Comparison of ENCODE assay signal across 9 mouse cellular contexts in the genomic region with DNA sequence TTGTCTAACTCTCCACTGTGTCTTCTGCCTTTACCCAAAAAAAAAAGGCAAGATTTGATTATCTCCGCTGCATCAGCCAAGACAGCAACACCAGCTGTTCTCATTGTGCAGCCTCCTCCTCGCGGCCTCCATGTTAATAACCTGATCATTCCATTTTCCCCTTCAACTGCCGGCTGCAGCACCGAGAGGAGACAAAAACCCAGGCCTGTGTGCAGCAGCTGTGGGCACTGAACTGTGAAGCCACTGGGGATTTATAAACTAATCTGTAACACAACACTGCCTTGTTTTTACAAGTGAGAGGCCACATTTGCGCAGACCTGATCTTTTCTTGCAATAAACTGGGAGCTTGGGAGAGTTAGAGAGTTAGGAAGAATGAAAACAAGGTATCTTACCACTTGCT.
DNase-seq lines count a peak whose midpoint lies in the region; ATAC-seq and TF ChIP-seq lines count a peak whose summit lies in the region.
"Had no signal": no experiment of that assay in that cellular context is flagged by ENCODE, and none has a peak within 500 bp of the region (broad histone marks: within the 10 kb centered on the region; RNA-seq: fewer than 3 reads in every experiment).

No protein-coding gene starts in this region.

- WGBS in forebrain, embryonic 13.5 days = 5% methylated on average over 6 of the region's 6 CpGs
- WGBS in kidney, postnatal 0 days = 23% methylated on average over 6 of the region's 6 CpGs
- 14% methylated on average over 6 of the region's 6 CpGs for WGBS in neural tube, embryonic 15.5 days

- no peak for TF ChIP-seq CTCF in kidney, postnatal 0 days (IDR thresholded peaks at IDR 0.05; ENCODE audit: low read depth)

- H3K4me2 ChIP-seq in forebrain, embryonic 13.5 days = peak overlapping the region; percentile 29
- H3K4me2 ChIP-seq in kidney, postnatal 0 days (ENCODE audit: low read length) = no peak overlapping the region
- peak overlapping the region; percentile 15 for H3K4me2 ChIP-seq in neural tube, embryonic 15.5 days
- H3K4me2 ChIP-seq: lung, embryonic 15.5 days had no signal

- peaks cover 33% of the 10 kb centered on the region for H3K4me1 ChIP-seq in forebrain, embryonic 13.5 days
- H3K4me1 ChIP-seq in kidney, postnatal 0 days (replicated peaks; ENCODE audit: insufficient read depth, low read length) = no peaks in the 10 kb centered on the region
- H3K4me1 ChIP-seq in neural tube, embryonic 15.5 days = peaks cover 13% of the 10 kb centered on the region
- H3K4me1 ChIP-seq: lung, embryonic 15.5 days had no signal

- H3K4me3 ChIP-seq in forebrain, embryonic 13.5 days = no peak overlapping the region
- no peak overlapping the region for H3K4me3 ChIP-seq in kidney, postnatal 0 days (replicated peaks; ENCODE audit: low read depth, low read length)
- H3K4me3 ChIP-seq in neural tube, embryonic 15.5 days (replicated peaks) = no peak overlapping the region
- H3K4me3 ChIP-seq: lung, embryonic 15.5 days had no signal

- no peak overlapping the region for H3K9ac ChIP-seq in forebrain, embryonic 13.5 days
- H3K9ac ChIP-seq in kidney, postnatal 0 days (ENCODE audit: low read depth, low read length) = no peak overlapping the region
- H3K9ac ChIP-seq in neural tube, embryonic 15.5 days (replicated peaks) = no peak overlapping the region
- H3K9ac ChIP-seq: lung, embryonic 15.5 days had no signal

- peak; percentile 51 for ATAC-seq in frontal cortex, adult (ENCODE audit: low TSS enrichment)
- peak; percentile 84 for ATAC-seq in forebrain, embryonic 13.5 days
- ATAC-seq in kidney, postnatal 0 days (replicated peaks; ENCODE audit: low FRiP score, low read depth) = no peak
- ATAC-seq in neural tube, embryonic 15.5 days (ENCODE audit: low FRiP score) = peak; percentile 73; the same call in 1 of the 2 replicates

- intact Hi-C loops in heart, postnatal 36 days (cut with DNase I) = no loop called here
- intact Hi-C loops in left cerebral cortex, postnatal 25 days (cut with DNase I) = no loop called here

- no peak for DNase-seq in frontal cortex, postnatal 10 days (ENCODE audit: low spot score in 2 of 2)
- DNase-seq in kidney, postnatal 0 days (ENCODE audit: low spot score) = peak; percentile 50
- DNase-seq in layer of hippocampus, postnatal 36 days = no peak
- no peak for DNase-seq in heart, postnatal 36 days
- DNase-seq in left cerebral cortex, postnatal 25 days (ENCODE audit: low spot score in 2 of 2) = no peak

- H3K36me3 ChIP-seq in forebrain, embryonic 13.5 days (ENCODE audit: poor library complexity, severe bottlenecking) = no peaks in the 10 kb centered on the region
- no peaks in the 10 kb centered on the region for H3K36me3 ChIP-seq in kidney, postnatal 0 days (ENCODE audit: insufficient read depth, low read length)
- no peaks in the 10 kb centered on the region for H3K36me3 ChIP-seq in neural tube, embryonic 15.5 days
- H3K36me3 ChIP-seq: lung, embryonic 15.5 days had no signal

- no peaks in the 10 kb centered on the region for H3K9me3 ChIP-seq in forebrain, embryonic 13.5 days (replicated peaks)
- H3K9me3 ChIP-seq in kidney, postnatal 0 days (replicated peaks; ENCODE audit: low read length) = no peaks in the 10 kb centered on the region
- H3K9me3 ChIP-seq in neural tube, embryonic 15.5 days (replicated peaks) = no peaks in the 10 kb centered on the region
- H3K9me3 ChIP-seq: lung, embryonic 15.5 days had no signal

- peak overlapping the region; percentile 70 for H3K27ac ChIP-seq in forebrain, embryonic 13.5 days
- H3K27ac ChIP-seq in kidney, postnatal 0 days = no peak overlapping the region
- 0 out of 2 replicates have a peak overlapping the region, but pooled peaks have one; percentile 28 for H3K27ac ChIP-seq in neural tube, embryonic 15.5 days (replicated peaks)
- H3K27ac ChIP-seq: lung, embryonic 15.5 days had no signal

- H3K27me3 ChIP-seq in forebrain, embryonic 13.5 days = no peaks in the 10 kb centered on the region
- no peaks in the 10 kb centered on the region for H3K27me3 ChIP-seq in kidney, postnatal 0 days (ENCODE audit: insufficient read depth, low read length)
- no peaks in the 10 kb centered on the region for H3K27me3 ChIP-seq in neural tube, embryonic 15.5 days (replicated peaks)
- H3K27me3 ChIP-seq: lung, embryonic 15.5 days had no signal
